Mouse (Mus musculus) lung, postnatal 0 days (tissue): ENCODE measurements at regions not wholly inside any gene's neighbourhood (a gene's known extent, or its start where the extent isn't known, plus 50 kb on each side); places are given as distances from the start of the nearest gene placed in this dataset.

ENCODE experiments used
- CTCF ChIP-seq: IDR thresholded peaks from 2 replicates; pipeline ENCODE4 v1.5.1; 2016; ENCODE audit warnings: antibody characterized with exemption, mild to moderate bottlenecking
- EP300 ChIP-seq: IDR thresholded peaks from 2 replicates; pipeline ENCODE4 v1.6.1; 2016; ENCODE audit warnings: antibody characterized with exemption, mild to moderate bottlenecking, control low read depth

GRCm38 (mm10) chr3:106903198-106903597 lies 77.1 kb upstream of the Olfr266 start:
- TF ChIP-seq CTCF = peak; percentile 68
- TF ChIP-seq EP300 = no peak
